ENCODE assay signal across 16 mouse cellular contexts in the genomic region with DNA sequence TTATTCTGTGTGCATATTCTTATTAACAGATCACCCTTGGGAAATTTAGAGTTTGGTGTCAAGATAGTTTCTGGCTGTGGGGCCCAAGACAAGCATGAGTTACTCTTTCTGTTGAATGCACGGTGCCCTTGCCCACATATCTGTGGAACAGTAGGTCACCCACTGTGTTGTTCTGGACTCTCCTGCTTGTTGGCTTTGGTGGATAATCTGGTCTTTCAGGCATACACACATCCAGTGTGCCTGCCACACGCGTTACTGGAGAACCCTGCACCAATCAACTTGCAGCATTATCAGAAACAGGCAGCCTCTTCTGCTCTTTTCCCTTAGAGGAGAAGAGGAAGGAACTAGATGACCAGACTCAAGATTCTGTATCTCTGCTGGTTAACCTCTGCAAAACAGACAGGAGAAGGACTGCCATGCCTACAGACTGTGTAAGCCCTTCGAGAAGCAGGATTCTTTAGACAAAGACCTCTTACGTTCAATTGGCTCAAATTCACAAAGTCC.
DNase-seq lines count a peak whose midpoint lies in the region; ATAC-seq lines count a peak whose summit lies in the region.
"Had no signal": no experiment of that assay in that cellular context is flagged by ENCODE, and none has a peak within 500 bp of the region (broad histone marks: within the 10 kb centered on the region; RNA-seq: fewer than 3 reads in every experiment).

No protein-coding gene starts in this region.

- WGBS in forebrain, embryonic 14.5 days = 49% methylated on average over 5 of the region's 5 CpGs
- WGBS in forebrain, embryonic 11.5 days = 73% methylated on average over 5 of the region's 5 CpGs
- WGBS in forebrain, embryonic 15.5 days = 47% methylated on average over 5 of the region's 5 CpGs
- WGBS in hindbrain, embryonic 16.5 days = 50% methylated on average over 5 of the region's 5 CpGs
- 36% methylated on average over 5 of the region's 5 CpGs for whole genome bisulfite sequencing in midbrain, embryonic 16.5 days

- H3K9me3 ChIP-seq in forebrain, embryonic 14.5 days (replicated peaks; ENCODE audit: control insufficient read depth, low read length) = no peaks in the 10 kb centered on the region
- no peaks in the 10 kb centered on the region for H3K9me3 ChIP-seq in forebrain, embryonic 11.5 days (ENCODE audit: control insufficient read depth, low read length)
- no peaks in the 10 kb centered on the region for H3K9me3 ChIP-seq in forebrain, embryonic 15.5 days
- H3K9me3 ChIP-seq in hindbrain, embryonic 16.5 days (ENCODE audit: control insufficient read depth, low read length) = no peaks in the 10 kb centered on the region
- H3K9me3 ChIP-seq in midbrain, embryonic 16.5 days (replicated peaks; ENCODE audit: control insufficient read depth, low read length, poor library complexity, severe bottlenecking) = no peaks in the 10 kb centered on the region
- H3K9me3 ChIP-seq: embryonic facial prominence, embryonic 10.5 days; heart, embryonic 12.5 days; intestine, embryonic 15.5 days; liver, embryonic 15.5 days had no signal

- no peak overlapping the region for H3K4me3 ChIP-seq in forebrain, embryonic 14.5 days (ENCODE audit: low read depth, low read length)
- H3K4me3 ChIP-seq in forebrain, embryonic 11.5 days (ENCODE audit: low read depth, low read length) = no peak overlapping the region
- no peak overlapping the region for H3K4me3 ChIP-seq in forebrain, embryonic 15.5 days
- H3K4me3 ChIP-seq in hindbrain, embryonic 16.5 days (ENCODE audit: low read length) = no peak overlapping the region
- H3K4me3 ChIP-seq in midbrain, embryonic 16.5 days (ENCODE audit: low read depth, low read length) = no peak overlapping the region
- H3K4me3 ChIP-seq: embryonic facial prominence, embryonic 10.5 days; heart, embryonic 12.5 days; intestine, embryonic 15.5 days; liver, embryonic 15.5 days had no signal

- no peaks in the 10 kb centered on the region for H3K27me3 ChIP-seq in forebrain, embryonic 14.5 days (replicated peaks; ENCODE audit: control insufficient read depth, insufficient read depth, low read length)
- no peaks in the 10 kb centered on the region for H3K27me3 ChIP-seq in forebrain, embryonic 11.5 days (ENCODE audit: control insufficient read depth, insufficient read depth, low read length)
- H3K27me3 ChIP-seq in forebrain, embryonic 15.5 days = no peaks in the 10 kb centered on the region
- no peaks in the 10 kb centered on the region for H3K27me3 ChIP-seq in hindbrain, embryonic 16.5 days (replicated peaks; ENCODE audit: control insufficient read depth, insufficient read depth, low read length)
- H3K27me3 ChIP-seq in midbrain, embryonic 16.5 days (ENCODE audit: control insufficient read depth, insufficient read depth, low read depth, low read length) = no peaks in the 10 kb centered on the region
- H3K27me3 ChIP-seq: heart, embryonic 12.5 days; intestine, embryonic 15.5 days; liver, embryonic 15.5 days had no signal

- no peak for DNase-seq in forebrain, embryonic 14.5 days (ENCODE audit: low spot score)
- DNase-seq in forebrain, embryonic 11.5 days (ENCODE audit: low spot score) = no peak
- DNase-seq in retina, postnatal 1 day = no peak
- no peak for DNase-seq in lung, postnatal 36 days
- DNase-seq: adrenal gland, adult 2 months; cerebellum, adult 8-10 months; gastrocnemius, postnatal 10 days; kidney, postnatal 14 days had no signal

- H3K4me2 ChIP-seq in forebrain, embryonic 14.5 days (ENCODE audit: low read length) = peak overlapping the region; percentile 34; the same call in 1 of the 2 replicates
- H3K4me2 ChIP-seq in forebrain, embryonic 11.5 days (ENCODE audit: low read depth, low read length, severe bottlenecking) = no peak overlapping the region
- H3K4me2 ChIP-seq in forebrain, embryonic 15.5 days (replicated peaks) = peak overlapping the region; percentile 10; the same call in 1 of the 2 replicates
- H3K4me2 ChIP-seq in hindbrain, embryonic 16.5 days (ENCODE audit: low read length) = no peak overlapping the region
- peak overlapping the region; percentile 29; the same call in 1 of the 2 replicates for H3K4me2 ChIP-seq in midbrain, embryonic 16.5 days (ENCODE audit: low read length)
- H3K4me2 ChIP-seq: intestine, embryonic 15.5 days; liver, embryonic 15.5 days had no signal

- ATAC-seq in forebrain, embryonic 14.5 days = no peak
- no peak for ATAC-seq in forebrain, embryonic 11.5 days (replicated peaks; ENCODE audit: low FRiP score)
- ATAC-seq in forebrain, embryonic 15.5 days (replicated peaks) = peak; percentile 39; the same call in 1 of the 2 replicates
- ATAC-seq in hindbrain, embryonic 16.5 days = 0 out of 2 replicates have a peak, but pooled peaks have one; percentile 13
- ATAC-seq in midbrain, embryonic 16.5 days = 0 out of 2 replicates have a peak, but pooled peaks have one; percentile 52
- no peak for ATAC-seq in CD4-positive, CD25-positive, alpha-beta regulatory T cell, adult 4 months
- ATAC-seq: intestine, embryonic 15.5 days had no signal

- H3K9ac ChIP-seq in forebrain, embryonic 14.5 days (ENCODE audit: low read length) = no peak overlapping the region
- H3K9ac ChIP-seq in forebrain, embryonic 11.5 days (ENCODE audit: low read length) = no peak overlapping the region
- H3K9ac ChIP-seq in forebrain, embryonic 15.5 days (replicated peaks) = no peak overlapping the region
- H3K9ac ChIP-seq in hindbrain, embryonic 16.5 days (ENCODE audit: low read depth, low read length) = no peak overlapping the region
- no peak overlapping the region for H3K9ac ChIP-seq in midbrain, embryonic 16.5 days (ENCODE audit: low read depth, low read length)
- H3K9ac ChIP-seq: heart, embryonic 12.5 days; intestine, embryonic 15.5 days; liver, embryonic 15.5 days had no signal

- H3K4me1 ChIP-seq in forebrain, embryonic 14.5 days (ENCODE audit: control insufficient read depth, insufficient read depth, low read length) = peaks cover 16% of the 10 kb centered on the region
- H3K4me1 ChIP-seq in forebrain, embryonic 11.5 days (replicated peaks; ENCODE audit: control insufficient read depth, insufficient read depth, low read length) = peaks cover 2% of the 10 kb centered on the region; the same call in 1 of the 2 replicates
- H3K4me1 ChIP-seq in forebrain, embryonic 15.5 days = peaks cover 15% of the 10 kb centered on the region
- peaks cover 11% of the 10 kb centered on the region for H3K4me1 ChIP-seq in hindbrain, embryonic 16.5 days (ENCODE audit: control insufficient read depth, insufficient read depth, low read depth, low read length)
- peaks cover 20% of the 10 kb centered on the region for H3K4me1 ChIP-seq in midbrain, embryonic 16.5 days (ENCODE audit: control insufficient read depth, insufficient read depth, low read length)
- H3K4me1 ChIP-seq: intestine, embryonic 15.5 days; liver, embryonic 15.5 days had no signal

- H3K36me3 ChIP-seq in forebrain, embryonic 14.5 days (ENCODE audit: control insufficient read depth, insufficient read depth, low read length) = no peaks in the 10 kb centered on the region
- no peaks in the 10 kb centered on the region; the same call in 1 of the 2 replicates for H3K36me3 ChIP-seq in forebrain, embryonic 11.5 days (ENCODE audit: control insufficient read depth, insufficient read depth, low read length)
- H3K36me3 ChIP-seq in forebrain, embryonic 15.5 days = no peaks in the 10 kb centered on the region
- H3K36me3 ChIP-seq in hindbrain, embryonic 16.5 days (ENCODE audit: control insufficient read depth, insufficient read depth, low read length) = peaks cover 6% of the 10 kb centered on the region
- no peaks in the 10 kb centered on the region; the same call in 1 of the 2 replicates for H3K36me3 ChIP-seq in midbrain, embryonic 16.5 days (ENCODE audit: control insufficient read depth, insufficient read depth, low read length)
- H3K36me3 ChIP-seq: intestine, embryonic 15.5 days; liver, embryonic 15.5 days had no signal

- no peak overlapping the region for H3K27ac ChIP-seq in forebrain, embryonic 14.5 days (ENCODE audit: low read depth, low read length)
- H3K27ac ChIP-seq in forebrain, embryonic 11.5 days (ENCODE audit: low read depth, low read length) = no peak overlapping the region
- no peak overlapping the region for H3K27ac ChIP-seq in forebrain, embryonic 15.5 days (replicated peaks)
- H3K27ac ChIP-seq in hindbrain, embryonic 16.5 days (ENCODE audit: low read depth, low read length) = no peak overlapping the region
- peak overlapping the region; percentile 51 for H3K27ac ChIP-seq in midbrain, embryonic 16.5 days (ENCODE audit: low read length)
- H3K27ac ChIP-seq: embryonic facial prominence, embryonic 10.5 days; intestine, embryonic 15.5 days; liver, embryonic 15.5 days had no signal

Comparison
In these comparisons a context has a peak if more than half of its experiments do, and no peak if none do; other contexts are left out.
1. ATAC-seq: peak in forebrain, embryonic 15.5 days (single experiment), hindbrain, embryonic 16.5 days (single experiment) and midbrain, embryonic 16.5 days (single experiment); none in forebrain, embryonic 14.5 days (single experiment), forebrain, embryonic 11.5 days (single experiment) and CD4-positive, CD25-positive, alpha-beta regulatory T cell, adult 4 months (single experiment).
2. H3K4me2 ChIP-seq: peak in forebrain, embryonic 14.5 days (single experiment), forebrain, embryonic 15.5 days (single experiment) and midbrain, embryonic 16.5 days (single experiment); none in forebrain, embryonic 11.5 days (single experiment) and hindbrain, embryonic 16.5 days (single experiment).